Mouse (Mus musculus) forebrain, embryonic 11.5 days (tissue): ENCODE measurements around the gene Olfr58. TPM values are rescaled to one million over a fixed set of nuclear protein-coding genes. Genes with fewer than 3 reads are reported as not detected.
"Not testable (repeated sequence)": the region's sequence is repeated elsewhere in the genome, so short reads cannot be mapped to it uniquely, and the experiment has no call there.

Source experiments
- ATAC-seq: fragments of 200-750 bp; cut with Nextera tagmentation; replicated peaks from 2 replicates; pipeline ENCODE4 v1.8.0; 2017; ENCODE audit warnings: moderate TSS enrichment; ENCODE audit not compliant: low FRiP score
- DNase-seq: peaks from one replicate; pipeline ENCODE4 v3.0.0-alpha.2; 2017; ENCODE audit warnings: low spot score
- H3K27ac ChIP-seq: fragments of 300-500 bp; sonication (generic); 2 replicates; pipeline ENCODE4 v1.5.1; 2014; ENCODE audit warnings: low read depth, low read length
- H3K27me3 ChIP-seq: fragments of 300-500 bp; sonication (generic); 2 replicates; pipeline ENCODE4 v1.6.1; 2014; ENCODE audit warnings: mild to moderate bottlenecking, low read length, mixed read lengths; ENCODE audit not compliant: control insufficient read depth, insufficient read depth
- H3K36me3 ChIP-seq: fragments of 300-500 bp; sonication (generic); 2 replicates; pipeline ENCODE4 v1.6.1; 2014; ENCODE audit warnings: mild to moderate bottlenecking, low read length, moderate library complexity, mixed read lengths; ENCODE audit not compliant: control insufficient read depth, insufficient read depth
- H3K4me1 ChIP-seq: fragments of 300-500 bp; sonication (generic); replicated peaks from 2 replicates; pipeline ENCODE4 v1.6.1; 2014; ENCODE audit warnings: low read length, mixed read lengths; ENCODE audit not compliant: control insufficient read depth, insufficient read depth
- H3K4me2 ChIP-seq: fragments of 300-500 bp; sonication (generic); 2 replicates; pipeline ENCODE4 v1.6.1; 2014; ENCODE audit warnings: low read depth, mild to moderate bottlenecking, low read length, moderate library complexity, mixed read lengths; ENCODE audit not compliant: severe bottlenecking
- H3K4me3 ChIP-seq: fragments of 300-500 bp; sonication (generic); 2 replicates; pipeline ENCODE4 v1.5.1; 2014; ENCODE audit warnings: low read depth, low read length
- H3K9ac ChIP-seq: fragments of 300-500 bp; sonication (generic); 2 replicates; pipeline ENCODE4 v1.6.1; 2014; ENCODE audit warnings: low read length
- H3K9me3 ChIP-seq: fragments of 300-500 bp; sonication (generic); 2 replicates; pipeline ENCODE4 v1.6.1; 2016; ENCODE audit warnings: low read length, mixed read lengths; ENCODE audit not compliant: control insufficient read depth
- WGBS: fragments of 180-500 bp; shearing (Covaris S2); extraction: QIAGEN DNeasy Blood & Tissue Kit; methylation state at CpG from one replicate; pipeline ENCODE4 v1.1.7; 2014; 5-methylcytosine and 5-hydroxymethylcytosine counted together
- polyA plus RNA-seq: library from polyadenylated mRNA; unstranded; fragments of >200 nt; fragmentation: Nextera tagmentation; extraction: Ambion mirVana; gene quantifications from 2 replicates; pipeline ENCODE4 v1.2.1, GENCODE M21; 2014

Olfr58 gene
- polyA plus RNA-seq: not detected in 2 replicates

- H3K4me1 ChIP-seq: no peaks in the 10 kb centered on the region
- H3K36me3 ChIP-seq: no peaks in the 10 kb centered on the region
- peaks cover 4% of the 10 kb centered on the region; the same call in 1 of the 2 replicates for H3K9me3 ChIP-seq
- H3K4me3 ChIP-seq: no peak within 1 kb of the TSS
- DNase-seq (no peak), ATAC-seq (no peak)
- H3K27me3 ChIP-seq: no peaks in the 10 kb centered on the region
- no peak within 1 kb of the TSS for H3K4me2 ChIP-seq
- H3K9ac ChIP-seq: no peak within 1 kb of the TSS
- no peak within 1 kb of the TSS for H3K27ac ChIP-seq
Measured at GRCm38 (mm10) chr9:19779983-19780382, at the start of gene Olfr58. TSS of gene Olfr58 (plus strand) at chr9:19780283.

- H3K4me2 ChIP-seq: no peak overlapping the region
- no peaks in the 10 kb centered on the region for H3K27me3 ChIP-seq
- H3K27ac ChIP-seq: no peak overlapping the region
- H3K4me1 ChIP-seq: no peaks in the 10 kb centered on the region
- H3K36me3 ChIP-seq: no peaks in the 10 kb centered on the region
- H3K9ac ChIP-seq: no peak overlapping the region
- peaks cover 8% of the 10 kb centered on the region; the same call in 1 of the 2 replicates for H3K9me3 ChIP-seq
- no peak for ATAC-seq
- 89% methylated on average over 14 of the region's 14 CpGs for WGBS
- no peak for DNase-seq
- H3K4me3 ChIP-seq: no peak overlapping the region
Measured at GRCm38 (mm10) chr9:19769136-19769535, 10.9 kb upstream of the Olfr58 start.

- ATAC-seq: no peak
- no peak overlapping the region for H3K9ac ChIP-seq
- DNase-seq: no peak
- H3K4me3 ChIP-seq: no peak overlapping the region
- no peaks in the 10 kb centered on the region for H3K27me3 ChIP-seq
- no peak overlapping the region for H3K4me2 ChIP-seq
- no peak overlapping the region for H3K27ac ChIP-seq
- 91% methylated on average over 14 of the region's 14 CpGs for WGBS
- H3K4me1 ChIP-seq: no peaks in the 10 kb centered on the region
- H3K9me3 ChIP-seq: peaks cover 7% of the 10 kb centered on the region; the same call in 1 of the 2 replicates
- no peaks in the 10 kb centered on the region for H3K36me3 ChIP-seq
Measured at GRCm38 (mm10) chr9:19769701-19770100, 10.4 kb upstream of the Olfr58 start.

DNA sequence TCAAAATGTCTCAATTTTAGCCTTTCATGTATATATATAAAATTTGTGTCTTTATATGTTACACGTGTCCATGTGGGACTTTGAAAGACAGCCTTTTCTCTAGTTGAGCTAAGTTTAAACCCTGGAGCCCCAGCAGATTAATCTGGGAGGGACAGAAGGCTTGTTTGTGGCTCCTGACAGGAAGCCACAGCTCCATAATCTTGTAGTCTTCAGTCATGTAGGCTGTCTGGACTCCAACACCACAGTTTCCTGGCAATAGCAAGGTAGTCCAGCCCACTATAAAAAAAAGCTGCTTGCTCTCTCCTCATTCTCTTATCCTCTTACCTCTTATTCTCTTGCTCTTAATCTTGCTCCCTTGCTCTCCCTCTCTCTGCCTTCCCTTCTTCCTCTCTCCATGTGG, 22.9 kb downstream of the Olfr58 start:
- Histone ChIP-seq H3K9me3 (no peaks in the 10 kb centered on the region), H3K36me3 (no peaks in the 10 kb centered on the region), H3K9ac (no peak overlapping the region), H3K4me3 (no peak overlapping the region), H3K4me2 (no peak overlapping the region), H3K27me3 (no peaks in the 10 kb centered on the region), H3K27ac (no peak overlapping the region), H3K4me1 (no peaks in the 10 kb centered on the region)
- no peak for DNase-seq
- WGBS: 70% methylated on average over 1 of the region's 1 CpGs
- ATAC-seq: no peak

- H3K9me3 ChIP-seq, DNase-seq, H3K4me3 ChIP-seq, H3K9ac ChIP-seq, H3K36me3 ChIP-seq, H3K27ac ChIP-seq, H3K27me3 ChIP-seq, H3K4me2 ChIP-seq, H3K4me1 ChIP-seq, ATAC-seq: not testable (repeated sequence)
- 83% methylated on average over 1 of the region's 1 CpGs for WGBS
Measured at GRCm38 (mm10) chr9:19804606-19805005, 24.5 kb downstream of the Olfr58 start, which contains the start of gene Olfr859. TSS of gene Olfr859 (plus strand) at chr9:19804906.

Other genes with a start within 250 kb of the Olfr58 start
- gene Olfr853, start 239.2 kb upstream of the Olfr58 start, polyA plus RNA-seq: not detected in 2 replicates
- not detected in 2 replicates for gene Olfr854, start 212.9 kb upstream of the Olfr58 start, polyA plus RNA-seq
- not detected in 2 replicates for gene Olfr855, start 197.7 kb upstream of the Olfr58 start, polyA plus RNA-seq
- gene Zfp317, start 158.2 kb upstream of the Olfr58 start, polyA plus RNA-seq: 41.9 and 48.2 TPM in 2 replicates
- gene Olfr857, start 70.8 kb upstream of the Olfr58 start, polyA plus RNA-seq: not detected in 2 replicates
- gene Olfr859, start 24.6 kb downstream of the Olfr58 start, polyA plus RNA-seq: not detected in 2 replicates
- gene Olfr860, start 69.5 kb downstream of the Olfr58 start, polyA plus RNA-seq: not detected in 2 replicates
- not detected in 2 replicates for gene Olfr862, start 107.7 kb downstream of the Olfr58 start, polyA plus RNA-seq
- 0.16 and 0.29 TPM in 2 replicates for gene Olfr77, start 136.6 kb downstream of the Olfr58 start, polyA plus RNA-seq
- gene Olfr866, start 247.8 kb downstream of the Olfr58 start, polyA plus RNA-seq: not detected in 2 replicates